Mouse (Mus musculus): Measurements from ENCODE around the gene Grasp.

DNA sequence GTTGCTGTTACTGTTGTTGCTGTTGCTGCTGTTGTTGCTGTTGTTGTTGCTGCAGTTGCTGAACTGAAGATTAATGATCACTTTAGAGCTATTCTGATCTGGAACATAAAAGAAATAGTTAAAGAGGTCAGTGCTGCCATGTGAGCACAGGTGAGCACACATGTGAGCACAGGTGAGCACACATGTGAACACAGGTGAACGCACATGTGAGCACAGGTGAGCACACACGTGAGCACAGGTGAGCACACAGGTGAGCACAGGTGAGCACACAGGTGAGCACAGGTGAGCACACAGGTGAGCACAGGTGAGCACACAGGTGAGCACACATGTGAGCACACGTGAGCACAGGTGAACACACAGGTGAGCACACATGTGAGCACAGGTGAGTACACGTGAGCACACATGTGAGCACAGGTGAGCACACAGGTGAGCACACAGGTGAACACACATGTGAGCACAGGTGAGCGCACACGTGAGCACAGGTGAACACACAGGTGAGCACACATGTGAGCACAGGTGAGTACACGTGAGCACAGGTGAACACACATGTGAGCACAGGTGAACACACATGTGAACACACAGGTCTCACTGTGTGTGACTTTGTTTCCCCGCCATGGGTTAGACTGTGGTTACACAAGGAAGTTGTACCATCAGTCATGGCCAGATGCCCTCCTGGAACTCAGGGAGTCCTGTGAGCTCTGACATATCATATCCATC is 27.8 kb upstream of the Grasp start:
- no peak for TF ChIP-seq CTCF (IDR thresholded peaks at IDR 0.05; ENCODE audit: low read depth)
- TF ChIP-seq EP300 (IDR thresholded peaks at IDR 0.05; ENCODE audit: low read depth): no peak

Measured in liver, postnatal 0 days (tissue).